Mouse (Mus musculus): ENCODE data around the gene Trabd. TPM values are rescaled to one million over a fixed set of nuclear protein-coding genes. Genes with fewer than 3 reads are reported as not detected.

Trabd gene
- polyA plus RNA-seq, 1 experiment from 2014 or later = 55.9 TPM

GRCm38 (mm10) chr15:89059161-89059931 lies 15.6 kb upstream of the Trabd start, which contains the start of gene Panx2:
Gene Panx2 (plus strand): TSS chr15:89059734.
- WGBS = 1% methylated on average over 46 of the region's 57 CpGs
- Histone ChIP-seq H3K27ac (replicated peaks) (no peak within 1 kb of the TSS), H3K9ac (ENCODE audit: low read length) (peak within 1 kb of the TSS; percentile 51), H3K4me1 (replicated peaks; ENCODE audit: control insufficient read depth, insufficient read depth) (no peaks in the 10 kb centered on the region), H3K27me3 (ENCODE audit: control insufficient read depth, insufficient read depth, low read length) (no peaks in the 10 kb centered on the region; the same call in 1 of the 2 replicates), H3K4me2 (replicated peaks; ENCODE audit: low read depth) (peak within 1 kb of the TSS; percentile 95), H3K4me3 (ENCODE audit: low read depth, low read length) (peak within 1 kb of the TSS; percentile 53), H3K9me3 (ENCODE audit: control insufficient read depth, low read length) (no peaks in the 10 kb centered on the region), H3K36me3 (ENCODE audit: control insufficient read depth, insufficient read depth, low read length) (no peaks in the 10 kb centered on the region)
- DNase-seq (ENCODE audit: low spot score) (no peak), ATAC-seq (ENCODE audit: low FRiP score, low TSS enrichment) (no peak)
- TF ChIP-seq EP300 (optimal IDR thresholded peaks at IDR 0.05) = no peak
- no peak for TF ChIP-seq CTCF (IDR thresholded peaks at IDR 0.05; ENCODE audit: low read depth)

GRCm38 (mm10) chr15:89060032-89060681 lies 14.8 kb upstream of the Trabd start:
- no peak for TF ChIP-seq CTCF (IDR thresholded peaks at IDR 0.05; ENCODE audit: low read depth)
- TF ChIP-seq EP300 (optimal IDR thresholded peaks at IDR 0.05) = no peak
- Histone ChIP-seq H3K4me1 (replicated peaks; ENCODE audit: control insufficient read depth, insufficient read depth) (no peaks in the 10 kb centered on the region), H3K9me3 (ENCODE audit: control insufficient read depth, low read length) (no peaks in the 10 kb centered on the region), H3K36me3 (ENCODE audit: control insufficient read depth, insufficient read depth, low read length) (no peaks in the 10 kb centered on the region), H3K9ac (ENCODE audit: low read length) (peak overlapping the region; percentile 51), H3K27me3 (ENCODE audit: control insufficient read depth, insufficient read depth, low read length) (no peaks in the 10 kb centered on the region; the same call in 1 of the 2 replicates), H3K4me3 (ENCODE audit: low read depth, low read length) (peak overlapping the region; percentile 53), H3K4me2 (replicated peaks; ENCODE audit: low read depth) (peak overlapping the region; percentile 95), H3K27ac (replicated peaks) (no peak overlapping the region)
- DNase-seq (ENCODE audit: low spot score) = peak; percentile 39
- peak; percentile 25 for ATAC-seq (ENCODE audit: low FRiP score, low TSS enrichment)
- 2% methylated on average over 39 of the region's 48 CpGs for WGBS

- DNase-seq (ENCODE audit: low spot score) (no peak), ATAC-seq (ENCODE audit: low FRiP score, low TSS enrichment) (no peak)
- Histone ChIP-seq H3K27ac (replicated peaks) (no peak overlapping the region), H3K4me2 (replicated peaks; ENCODE audit: low read depth) (no peak overlapping the region), H3K27me3 (ENCODE audit: control insufficient read depth, insufficient read depth, low read length) (no peaks in the 10 kb centered on the region; the same call in 1 of the 2 replicates), H3K36me3 (ENCODE audit: control insufficient read depth, insufficient read depth, low read length) (no peaks in the 10 kb centered on the region), H3K9ac (ENCODE audit: low read length) (no peak overlapping the region), H3K4me3 (ENCODE audit: low read depth, low read length) (no peak overlapping the region), H3K4me1 (replicated peaks; ENCODE audit: control insufficient read depth, insufficient read depth) (no peaks in the 10 kb centered on the region), H3K9me3 (ENCODE audit: control insufficient read depth, low read length) (no peaks in the 10 kb centered on the region)
- TF ChIP-seq CTCF (IDR thresholded peaks at IDR 0.05; ENCODE audit: low read depth) (no peak), EP300 (optimal IDR thresholded peaks at IDR 0.05) (no peak)
- 86% methylated on average over 12 of the region's 12 CpGs for WGBS
Measured at GRCm38 (mm10) chr15:89060811-89061460, 14.0 kb upstream of the Trabd start.

- TF ChIP-seq CTCF (IDR thresholded peaks at IDR 0.05; ENCODE audit: low read depth) (no peak), EP300 (optimal IDR thresholded peaks at IDR 0.05) (no peak)
- Histone ChIP-seq H3K9ac (ENCODE audit: low read length) (no peak overlapping the region), H3K27me3 (ENCODE audit: control insufficient read depth, insufficient read depth, low read length) (no peaks in the 10 kb centered on the region; the same call in 1 of the 2 replicates), H3K27ac (replicated peaks) (no peak overlapping the region), H3K36me3 (ENCODE audit: control insufficient read depth, insufficient read depth, low read length) (no peaks in the 10 kb centered on the region), H3K4me3 (ENCODE audit: low read depth, low read length) (no peak overlapping the region), H3K9me3 (ENCODE audit: control insufficient read depth, low read length) (no peaks in the 10 kb centered on the region), H3K4me2 (replicated peaks; ENCODE audit: low read depth) (no peak overlapping the region), H3K4me1 (replicated peaks; ENCODE audit: control insufficient read depth, insufficient read depth) (no peaks in the 10 kb centered on the region)
- 89% methylated on average over 6 of the region's 6 CpGs for WGBS
- ATAC-seq (ENCODE audit: low FRiP score, low TSS enrichment) (no peak), DNase-seq (ENCODE audit: low spot score) (no peak)
Measured at GRCm38 (mm10) chr15:89061761-89062517, 13.0 kb upstream of the Trabd start.

- Histone ChIP-seq H3K9me3 (ENCODE audit: control insufficient read depth, low read length) (no peaks in the 10 kb centered on the region), H3K4me2 (replicated peaks; ENCODE audit: low read depth) (no peak overlapping the region), H3K9ac (ENCODE audit: low read length) (no peak overlapping the region), H3K27ac (replicated peaks) (no peak overlapping the region), H3K4me3 (ENCODE audit: low read depth, low read length) (no peak overlapping the region), H3K36me3 (ENCODE audit: control insufficient read depth, insufficient read depth, low read length) (no peaks in the 10 kb centered on the region), H3K4me1 (replicated peaks; ENCODE audit: control insufficient read depth, insufficient read depth) (no peaks in the 10 kb centered on the region), H3K27me3 (ENCODE audit: control insufficient read depth, insufficient read depth, low read length) (peaks cover 2% of the 10 kb centered on the region; the same call in 1 of the 2 replicates)
- ATAC-seq (ENCODE audit: low FRiP score, low TSS enrichment) = no peak
- 88% methylated on average over 5 of the region's 5 CpGs for WGBS
- no peak for TF ChIP-seq EP300 (optimal IDR thresholded peaks at IDR 0.05)
- no peak for TF ChIP-seq CTCF (IDR thresholded peaks at IDR 0.05; ENCODE audit: low read depth)
- no peak for DNase-seq (ENCODE audit: low spot score)
Measured at GRCm38 (mm10) chr15:89062518-89062910, 12.4 kb upstream of the Trabd start.
